Mouse (Mus musculus) liver, adult 2 months (tissue): ENCODE measurements around the gene Vmn1r12. TPM values are rescaled to one million over a fixed set of nuclear protein-coding genes. Genes with fewer than 3 reads are reported as not detected.
"Not testable (repeated sequence)": the region's sequence is repeated elsewhere in the genome, so short reads cannot be mapped to it uniquely, and the experiment has no call there.

ENCODE experiments used
- DNase-seq: peaks from one replicate; pipeline ENCODE4 v3.0.0-alpha.2; 2011; ENCODE audit warnings: low read depth, low spot score; ENCODE audit errors: extremely low read depth
- H3K27ac ChIP-seq: fragments of 200-500 bp; replicated peaks from 2 replicates; pipeline ENCODE4 v1.5.1; 2012; ENCODE audit warnings: low read depth, mild to moderate bottlenecking, control low read depth, inconsistent platforms, low read length; ENCODE audit not compliant: insufficient read depth
- H3K27me3 ChIP-seq: fragments of 200-500 bp; 2 replicates; pipeline ENCODE4 v1.6.1; 2012; ENCODE audit warnings: mild to moderate bottlenecking, moderate library complexity, low read length, inconsistent platforms; ENCODE audit not compliant: control insufficient read depth, insufficient read depth
- H3K36me3 ChIP-seq: fragments of 200-500 bp; 2 replicates; pipeline ENCODE4 v1.6.1; 2012; ENCODE audit warnings: low read length, inconsistent platforms; ENCODE audit not compliant: control insufficient read depth, insufficient read depth
- H3K4me1 ChIP-seq: fragments of 200-500 bp; 2 replicates; pipeline ENCODE4 v1.6.1; 2011; ENCODE audit warnings: low read length; ENCODE audit not compliant: control insufficient read depth, insufficient read depth
- H3K4me3 ChIP-seq: fragments of 200-500 bp; 2 replicates; pipeline ENCODE4 v1.5.1; 2011; ENCODE audit warnings: low read depth, mild to moderate bottlenecking, control low read depth, low read length, moderate library complexity; ENCODE audit not compliant: insufficient read depth
- H3K79me2 ChIP-seq: fragments of 200-500 bp; 2 replicates; pipeline ENCODE4 v1.6.1; 2012; ENCODE audit warnings: inconsistent platforms, mild to moderate bottlenecking, low read length, moderate library complexity; ENCODE audit not compliant: control insufficient read depth, insufficient read depth
- H3K9ac ChIP-seq: fragments of 200-500 bp; 2 replicates; pipeline ENCODE4 v1.6.1; 2012; ENCODE audit warnings: low read depth, mild to moderate bottlenecking, control low read depth, inconsistent platforms, low read length
- CTCF ChIP-seq: fragments of 200-500 bp; IDR thresholded peaks from 2 replicates; pipeline ENCODE4 v1.5.1; 2011; ENCODE audit warnings: low read depth, low read length, control low read depth
- POLR2A ChIP-seq: fragments of 200-500 bp; IDR thresholded peaks from 2 replicates; pipeline ENCODE4 v1.6.1; 2011; ENCODE audit warnings: low read length, control low read depth; ENCODE audit not compliant: insufficient read depth; ENCODE audit errors: extremely low read depth
- WGBS: fragments of 180-500 bp; shearing (Covaris S2); methylation state at CpG from one replicate; pipeline ENCODE4 v1.1.7; 2018; 5-methylcytosine and 5-hydroxymethylcytosine counted together
- polyA plus RNA-seq: library from polyadenylated mRNA; depleted of rRNA; stranded (reverse); fragments of >200 nt; gene quantifications from 2 replicates; pipeline ENCODE4 v1.2.3, GENCODE M21; 2012; rRNA removed
- total RNA-seq: library from RNA; depleted of rRNA; stranded (reverse); fragments of >200 nt; gene quantifications from 2 replicates; pipeline ENCODE4 v1.2.3, GENCODE M21; 2014; rRNA removed

Gene Vmn1r12
- not detected in 2 replicates for total RNA-seq
- not detected in 2 replicates for polyA plus RNA-seq

GRCm38 (mm10) chr6:57156619-57157018 is at the start of gene Vmn1r12:
Gene Vmn1r12 (plus strand): TSS chr6:57156919.
- 81% methylated on average over 2 of the region's 2 CpGs for WGBS
- TF ChIP-seq CTCF = no peak
- no peak for TF ChIP-seq POLR2A

GRCm38 (mm10) chr6:57109154-57109553 is 47.6 kb upstream of the Vmn1r12 start, which contains the start of gene Vmn1r10:
Gene Vmn1r10 (plus strand): TSS chr6:57109454.
- no peak for DNase-seq
- no peaks in the 10 kb centered on the region for H3K4me1 ChIP-seq
- no peaks in the 10 kb centered on the region for H3K79me2 ChIP-seq
- H3K4me3 ChIP-seq = no peak within 1 kb of the TSS
- 82% methylated on average over 3 of the region's 3 CpGs for WGBS
- no peak within 1 kb of the TSS for H3K9ac ChIP-seq
- H3K27ac ChIP-seq = no peak within 1 kb of the TSS
- H3K27me3 ChIP-seq = no peaks in the 10 kb centered on the region
- no peak for TF ChIP-seq POLR2A
- no peak for TF ChIP-seq CTCF
- H3K36me3 ChIP-seq = no peaks in the 10 kb centered on the region

More at GRCm38 (mm10) chr6:57156619-57157018, at the start of gene Vmn1r12:
- Histone ChIP-seq H3K27me3 (no peaks in the 10 kb centered on the region), H3K4me1 (no peaks in the 10 kb centered on the region), H3K4me3 (no peak within 1 kb of the TSS), H3K27ac (no peak within 1 kb of the TSS), H3K9ac (no peak within 1 kb of the TSS), H3K36me3 (no peaks in the 10 kb centered on the region), H3K79me2 (no peaks in the 10 kb centered on the region)
- no peak for DNase-seq

- no peak for TF ChIP-seq CTCF
- no peak for TF ChIP-seq POLR2A
- Histone ChIP-seq H3K27ac (no peak within 1 kb of the TSS), H3K4me3 (no peak within 1 kb of the TSS), H3K4me1 (no peaks in the 10 kb centered on the region), H3K9ac (no peak within 1 kb of the TSS), H3K79me2 (no peaks in the 10 kb centered on the region), H3K27me3 (no peaks in the 10 kb centered on the region), H3K36me3 (no peaks in the 10 kb centered on the region)
- no peak for DNase-seq
- 55% methylated on average over 1 of the region's 1 CpGs for WGBS
Measured at GRCm38 (mm10) chr6:57133155-57133554, 23.6 kb upstream of the Vmn1r12 start, which contains the start of gene Vmn1r11. Gene Vmn1r11 (plus strand): TSS chr6:57133455.

- H3K9ac ChIP-seq, H3K4me3 ChIP-seq, H3K27ac ChIP-seq, H3K79me2 ChIP-seq, DNase-seq, H3K36me3 ChIP-seq, H3K27me3 ChIP-seq, H3K4me1 ChIP-seq: not testable (repeated sequence)
- 54% methylated on average over 3 of the region's 3 CpGs for WGBS
Measured at GRCm38 (mm10) chr6:57190016-57190415, 33.3 kb downstream of the Vmn1r12 start.

- WGBS = 92% methylated on average over 1 of the region's 1 CpGs
- H3K36me3 ChIP-seq, H3K79me2 ChIP-seq, H3K4me1 ChIP-seq, H3K4me3 ChIP-seq, DNase-seq, H3K27me3 ChIP-seq, H3K27ac ChIP-seq, H3K9ac ChIP-seq: not testable (repeated sequence)
Measured at GRCm38 (mm10) chr6:57202990-57203389, 46.3 kb downstream of the Vmn1r12 start, which contains the start of gene Vmn1r13. Gene Vmn1r13 (plus strand): TSS chr6:57203290.

Other genes with a start within 250 kb of the Vmn1r12 start
- 40.3 and 42.9 TPM in 2 replicates for gene Nt5c3, start 233.0 kb upstream of the Vmn1r12 start, total RNA-seq
- gene Nt5c3, start 233.0 kb upstream of the Vmn1r12 start, polyA plus RNA-seq = 6.2 and 12.6 TPM in 2 replicates
- gene Vmn1r4, start 232.9 kb upstream of the Vmn1r12 start, total RNA-seq = 0.65 and 0.81 TPM in 2 replicates
- 0.06 TPM in 1 of 2 replicates, not detected in the other for gene Vmn1r4, start 232.9 kb upstream of the Vmn1r12 start, polyA plus RNA-seq
- gene Vmn1r5, start 186.6 kb upstream of the Vmn1r12 start, total RNA-seq = 0.09 and 0.13 TPM in 2 replicates
- not detected in 2 replicates for gene Vmn1r5, start 186.6 kb upstream of the Vmn1r12 start, polyA plus RNA-seq
- 0.13 TPM in 1 of 2 replicates, not detected in the other for gene Vmn1r6, start 159.7 kb upstream of the Vmn1r12 start, total RNA-seq
- not detected in 2 replicates for gene Vmn1r6, start 159.7 kb upstream of the Vmn1r12 start, polyA plus RNA-seq
- gene Vmn1r7, start 131.6 kb upstream of the Vmn1r12 start, total RNA-seq = not detected in 2 replicates
- gene Vmn1r7, start 131.6 kb upstream of the Vmn1r12 start, polyA plus RNA-seq = not detected in 2 replicates
- gene Vmn1r8, start 124.6 kb upstream of the Vmn1r12 start, total RNA-seq = not detected in 2 replicates
- not detected in 2 replicates for gene Vmn1r8, start 124.6 kb upstream of the Vmn1r12 start, polyA plus RNA-seq
- not detected in 2 replicates for gene Vmn1r9, start 90.1 kb upstream of the Vmn1r12 start, total RNA-seq
- gene Vmn1r9, start 90.1 kb upstream of the Vmn1r12 start, polyA plus RNA-seq = not detected in 2 replicates
- not detected in 2 replicates for gene Vmn1r10, start 47.5 kb upstream of the Vmn1r12 start, total RNA-seq
- gene Vmn1r10, start 47.5 kb upstream of the Vmn1r12 start, polyA plus RNA-seq = not detected in 2 replicates
- gene Vmn1r11, start 23.5 kb upstream of the Vmn1r12 start, total RNA-seq = not detected in 2 replicates
- gene Vmn1r11, start 23.5 kb upstream of the Vmn1r12 start, polyA plus RNA-seq = not detected in 2 replicates
- gene Vmn1r13, start 46.4 kb downstream of the Vmn1r12 start, total RNA-seq = not detected in 2 replicates
- gene Vmn1r13, start 46.4 kb downstream of the Vmn1r12 start, polyA plus RNA-seq = not detected in 2 replicates
- gene Vmn1r14, start 74.8 kb downstream of the Vmn1r12 start, total RNA-seq = not detected in 2 replicates
- not detected in 2 replicates for gene Vmn1r14, start 74.8 kb downstream of the Vmn1r12 start, polyA plus RNA-seq
- not detected in 2 replicates for gene Vmn1r15, start 101.0 kb downstream of the Vmn1r12 start, total RNA-seq
- gene Vmn1r15, start 101.0 kb downstream of the Vmn1r12 start, polyA plus RNA-seq = not detected in 2 replicates
- not detected in 2 replicates for gene Vmn1r16, start 172.6 kb downstream of the Vmn1r12 start, total RNA-seq
- not detected in 2 replicates for gene Vmn1r16, start 172.6 kb downstream of the Vmn1r12 start, polyA plus RNA-seq
- gene Vmn1r17, start 206.8 kb downstream of the Vmn1r12 start, total RNA-seq = not detected in 2 replicates
- gene Vmn1r17, start 206.8 kb downstream of the Vmn1r12 start, polyA plus RNA-seq = not detected in 2 replicates
- not detected in 2 replicates for gene Vmn1r18, start 238.9 kb downstream of the Vmn1r12 start, total RNA-seq
- not detected in 2 replicates for gene Vmn1r18, start 238.9 kb downstream of the Vmn1r12 start, polyA plus RNA-seq
- not detected in 2 replicates for gene Vmn1r19, start 246.9 kb downstream of the Vmn1r12 start, total RNA-seq
- not detected in 2 replicates for gene Vmn1r19, start 246.9 kb downstream of the Vmn1r12 start, polyA plus RNA-seq